Mouse (Mus musculus) thymus, postnatal 0 days (tissue): ENCODE results near the gene Shank1. TPM values are rescaled to one million over a fixed set of nuclear protein-coding genes. Genes with fewer than 3 reads are reported as not detected.

Experiments
- DNase-seq: peaks from one replicate; pipeline ENCODE4 v3.0.0-alpha.2; 2015; ENCODE audit warnings: low spot score
- polyA plus RNA-seq: library from polyadenylated mRNA; unstranded; fragments of >200 nt; fragmentation: Nextera tagmentation; extraction: Ambion mirVana; gene quantifications from 2 replicates; pipeline ENCODE4 v1.2.1, GENCODE M21; 2015

Gene Shank1
- polyA plus RNA-seq, 1 experiment from 2014 or later, result 0.29 TPM

- DNase-seq, result no peak
Observed at GRCm38 (mm10) chr7:44373460-44373859, 63.4 kb downstream of the Shank1 start.

- DNase-seq, result peak; percentile 74
Observed at GRCm38 (mm10) chr7:44373889-44374652, 64.0 kb downstream of the Shank1 start.

GRCm38 (mm10) chr7:44374756-44375155, 64.7 kb downstream of the Shank1 start:
- no peak for DNase-seq

GRCm38 (mm10) chr7:44375207-44375606, 65.2 kb downstream of the Shank1 start:
- no peak for DNase-seq

- no peak for DNase-seq
Observed at GRCm38 (mm10) chr7:44375793-44376192, 65.7 kb downstream of the Shank1 start.

- no peak for DNase-seq
Observed at GRCm38 (mm10) chr7:44378290-44378689, 68.2 kb downstream of the Shank1 start.

- peak; percentile 39 for DNase-seq
Observed at GRCm38 (mm10) chr7:44382541-44382940, 72.5 kb downstream of the Shank1 start.

- DNase-seq, result peak; percentile 53
Observed at GRCm38 (mm10) chr7:44383980-44384715, 74.1 kb downstream of the Shank1 start, which contains the start of gene Syt3. TSS of gene Syt3 (plus strand) at chr7:44384102.

- DNase-seq, result no peak
Observed at GRCm38 (mm10) chr7:44384716-44385059, 74.6 kb downstream of the Shank1 start.

GRCm38 (mm10) chr7:44385720-44386119, 75.7 kb downstream of the Shank1 start, which contains the start of gene 1700008O03Rik:
TSS of gene 1700008O03Rik (minus strand) at chr7:44385820.
- no peak for DNase-seq

- DNase-seq, result no peak
Observed at GRCm38 (mm10) chr7:44391831-44392230, 81.8 kb downstream of the Shank1 start.

GRCm38 (mm10) chr7:44392341-44392740, 82.3 kb downstream of the Shank1 start:
- no peak for DNase-seq

GRCm38 (mm10) chr7:44393284-44393683, 83.2 kb downstream of the Shank1 start:
- DNase-seq, result no peak

- peak; percentile 42 for DNase-seq
Observed at GRCm38 (mm10) chr7:44398570-44398969, 88.5 kb downstream of the Shank1 start.

GRCm38 (mm10) chr7:44401673-44402072, 91.6 kb downstream of the Shank1 start:
- DNase-seq, result no peak

- peak; percentile 93 for DNase-seq
Observed at GRCm38 (mm10) chr7:44405346-44406014, 95.4 kb downstream of the Shank1 start.

GRCm38 (mm10) chr7:44406015-44406355, 95.9 kb downstream of the Shank1 start:
- no peak for DNase-seq

Other genes starting within 250 kb of the Shank1 start
- gene Klk1b21, start 207.9 kb upstream of the Shank1 start, polyA plus RNA-seq, result 0.53 TPM in 1 of 2 replicates, not detected in the other
- 0.80 and 1.1 TPM in 2 replicates for gene Klk1b22, start 197.6 kb upstream of the Shank1 start, polyA plus RNA-seq
- gene Klk1b16, start 173.5 kb upstream of the Shank1 start, polyA plus RNA-seq, result 0.33 TPM in 2 replicates
- gene Klk1b24, start 122.0 kb upstream of the Shank1 start, polyA plus RNA-seq, result not detected in 2 replicates
- 0.31 and 0.63 TPM in 2 replicates for gene Klk1b3, start 112.1 kb upstream of the Shank1 start, polyA plus RNA-seq
- 0.33 and 0.50 TPM in 2 replicates for gene Klk1b4, start 102.8 kb upstream of the Shank1 start, polyA plus RNA-seq
- 0.10 TPM in 1 of 2 replicates, not detected in the other for gene Klk1b5, start 94.3 kb upstream of the Shank1 start, polyA plus RNA-seq
- 2.2 and 3.8 TPM in 2 replicates for gene Klk1, start 84.9 kb upstream of the Shank1 start, polyA plus RNA-seq
- not detected in 2 replicates for gene Gm36864, start 74.1 kb upstream of the Shank1 start, polyA plus RNA-seq
- gene 1700028J19Rik, start 63.6 kb upstream of the Shank1 start, polyA plus RNA-seq, result 0.81 and 1.3 TPM in 2 replicates
- 76.8 and 86.3 TPM in 2 replicates for gene 2410002F23Rik, start 63.5 kb upstream of the Shank1 start, polyA plus RNA-seq
- 0.14 TPM in 2 replicates for gene Acp4, start 52.9 kb upstream of the Shank1 start, polyA plus RNA-seq
- not detected in 2 replicates for gene Gm15517, start 48.8 kb upstream of the Shank1 start, polyA plus RNA-seq
- 3.7 and 4.0 TPM in 2 replicates for gene Clec11a, start 3.4 kb upstream of the Shank1 start, polyA plus RNA-seq
- gene Syt3, start 73.8 kb downstream of the Shank1 start, polyA plus RNA-seq, result 0.26 and 0.38 TPM in 2 replicates
- gene 1700008O03Rik, start 75.6 kb downstream of the Shank1 start, polyA plus RNA-seq, result 0.59 and 0.90 TPM in 2 replicates
- 0.05 TPM in 1 of 2 replicates, not detected in the other for gene Lrrc4b, start 118.8 kb downstream of the Shank1 start, polyA plus RNA-seq
- gene Aspdh, start 155.1 kb downstream of the Shank1 start, polyA plus RNA-seq, result not detected in 2 replicates
- 30.6 and 37.4 TPM in 2 replicates for gene Josd2, start 157.7 kb downstream of the Shank1 start, polyA plus RNA-seq
- 83.8 and 85.5 TPM in 2 replicates for gene Emc10, start 186.3 kb downstream of the Shank1 start, polyA plus RNA-seq
- gene Fam71e1, start 186.3 kb downstream of the Shank1 start, polyA plus RNA-seq, result 9.5 and 13.4 TPM in 2 replicates
- 0.55 TPM in 2 replicates for gene Mybpc2, start 214.4 kb downstream of the Shank1 start, polyA plus RNA-seq
- gene Spib, start 221.8 kb downstream of the Shank1 start, polyA plus RNA-seq, result 16.3 and 17.7 TPM in 2 replicates
- 104 and 118 TPM in 2 replicates for gene Pold1, start 238.6 kb downstream of the Shank1 start, polyA plus RNA-seq
- 96.9 and 101 TPM in 2 replicates for gene Nr1h2, start 243.7 kb downstream of the Shank1 start, polyA plus RNA-seq